Mouse (Mus musculus): ENCODE measurements around the gene Hist1h2bg.
A peak's percentile ranks its signal among the peaks of the same experiment; 100 is the strongest.
"Not testable (repeated sequence)": the region's sequence is repeated elsewhere in the genome, so short reads cannot be mapped to it uniquely, and the experiment has no call there.

The Hist1h2bg gene

DNA sequence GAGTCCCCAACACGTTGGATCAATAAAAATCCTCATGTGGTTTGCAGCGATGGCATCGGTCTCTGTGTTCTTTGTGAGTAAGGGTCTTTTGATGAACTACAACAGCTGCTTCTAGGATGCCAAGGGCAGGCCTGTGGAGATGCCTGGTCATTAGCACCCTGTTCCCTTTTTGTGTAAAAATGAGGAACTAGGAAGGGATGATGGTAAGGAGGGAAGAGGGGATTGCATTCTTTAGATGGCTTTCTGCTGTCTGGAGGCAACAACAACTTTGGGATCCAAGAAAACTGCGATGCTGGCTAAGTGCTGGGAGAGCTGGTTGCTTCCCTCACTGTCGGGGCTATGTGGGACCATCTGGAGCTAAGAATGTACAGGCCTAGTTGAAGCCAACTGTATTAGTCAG, 32.9 kb upstream of the Hist1h2bg start:
- DNase-seq (ENCODE audit: low read depth, low spot score): no peak

DNA sequence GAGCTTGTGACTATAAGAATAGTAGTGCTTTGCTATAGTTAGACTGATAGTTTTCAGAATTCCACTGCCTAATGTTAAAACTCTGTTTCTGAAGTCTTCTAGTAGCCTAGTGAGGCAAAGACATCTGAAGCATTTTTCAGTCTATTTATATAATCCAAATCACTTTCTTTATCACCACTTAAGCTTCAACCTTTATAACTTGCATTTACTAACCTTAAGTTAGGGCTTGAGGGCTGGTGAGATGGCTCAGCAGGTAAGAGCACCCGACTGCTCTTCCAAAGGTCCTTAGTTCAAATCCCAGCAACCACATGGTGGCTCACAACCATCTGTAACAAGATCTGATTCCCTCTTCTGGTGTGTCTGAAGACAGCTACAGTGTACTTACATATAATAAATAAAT, 31.4 kb upstream of the Hist1h2bg start:
- DNase-seq (ENCODE audit: low read depth, low spot score): not testable (repeated sequence)

DNA sequence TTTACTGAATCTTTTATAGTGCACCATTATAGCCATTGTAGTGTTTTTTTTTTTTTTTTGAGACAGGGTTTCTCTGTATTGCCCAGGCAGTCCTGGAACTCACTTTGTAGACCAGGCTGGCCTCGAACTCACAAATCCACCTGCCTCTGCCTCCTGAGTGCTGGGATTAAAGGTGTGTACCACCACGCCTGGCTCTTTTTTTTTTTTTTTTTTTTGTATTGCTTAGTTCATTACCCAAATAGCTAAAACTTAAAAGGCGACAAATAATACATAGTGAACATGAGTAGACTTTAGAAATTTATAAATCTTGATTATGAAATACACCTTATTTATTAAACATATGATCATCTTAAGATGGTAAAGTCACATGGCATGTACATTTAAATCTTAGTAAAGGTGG, 29.7 kb upstream of the Hist1h2bg start:
- DNase-seq (ENCODE audit: low read depth, low spot score): no peak

DNA sequence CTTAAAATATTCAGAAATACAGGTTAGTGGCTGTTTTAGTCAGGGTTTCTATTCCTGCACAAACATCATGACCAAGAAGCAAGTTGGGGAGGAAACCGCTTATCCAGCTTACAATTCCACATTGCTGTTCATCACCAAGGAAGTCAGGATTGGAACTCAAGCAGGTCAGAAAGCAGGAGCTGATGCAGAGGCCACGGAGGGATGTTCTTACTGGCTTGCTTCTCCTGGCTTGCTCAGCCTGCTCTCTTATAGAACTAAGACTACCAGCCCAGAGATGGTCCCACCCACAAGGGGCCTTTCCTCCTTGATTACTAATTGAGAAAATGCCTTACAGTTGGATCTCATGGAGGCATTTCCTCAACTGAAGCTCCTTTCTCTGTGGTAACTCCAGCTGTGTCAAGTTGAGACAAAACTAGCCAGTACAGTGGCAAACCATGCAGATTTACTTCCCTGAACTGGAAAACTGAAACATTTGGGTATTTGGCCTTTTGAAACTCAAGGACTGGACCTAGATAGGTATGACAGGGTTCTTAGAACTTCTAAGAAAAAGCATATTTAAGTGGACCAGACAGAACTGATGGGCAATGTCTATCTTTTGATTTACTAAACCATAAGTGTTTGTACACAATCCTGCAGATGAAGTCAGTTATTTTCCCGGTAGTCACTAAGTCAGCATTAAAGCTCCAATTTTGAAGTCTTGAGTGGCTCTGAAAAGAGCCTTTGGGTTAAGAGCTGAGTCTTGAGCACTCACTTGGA, 28.8 kb upstream of the Hist1h2bg start:
- peak; percentile 62 for DNase-seq (ENCODE audit: low read depth, low spot score)

DNA sequence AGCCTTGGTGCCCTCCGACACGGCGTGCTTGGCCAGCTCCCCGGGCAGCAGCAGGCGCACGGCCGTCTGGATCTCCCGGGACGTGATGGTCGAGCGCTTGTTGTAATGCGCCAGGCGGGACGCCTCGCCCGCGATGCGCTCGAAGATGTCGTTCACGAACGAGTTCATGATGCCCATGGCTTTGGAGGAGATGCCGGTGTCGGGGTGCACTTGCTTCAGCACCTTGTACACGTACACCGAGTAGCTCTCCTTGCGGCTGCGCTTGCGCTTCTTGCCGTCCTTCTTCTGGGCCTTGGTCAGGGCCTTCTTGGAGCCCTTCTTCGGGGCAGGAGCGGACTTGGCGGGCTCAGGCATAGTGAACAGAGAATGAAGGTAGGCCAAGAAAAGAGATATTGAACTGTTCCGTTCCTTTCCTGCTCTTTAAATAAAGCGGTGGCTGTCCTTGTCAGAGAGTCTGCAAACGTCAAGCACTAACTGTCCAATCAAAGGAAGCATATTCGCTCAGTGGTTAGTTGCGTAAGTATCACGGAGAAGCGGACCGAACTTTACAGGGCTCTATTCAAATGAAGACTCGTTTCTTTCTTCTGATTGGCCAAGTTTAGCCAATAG, 28.1 kb upstream of the Hist1h2bg start, which contains the start of gene Hist1h2bh:
TSS of gene Hist1h2bh (minus strand) at position 394 of the 609 bp plus-strand sequence.
- peak; percentile 98 for DNase-seq (ENCODE audit: low read depth, low spot score)

DNA sequence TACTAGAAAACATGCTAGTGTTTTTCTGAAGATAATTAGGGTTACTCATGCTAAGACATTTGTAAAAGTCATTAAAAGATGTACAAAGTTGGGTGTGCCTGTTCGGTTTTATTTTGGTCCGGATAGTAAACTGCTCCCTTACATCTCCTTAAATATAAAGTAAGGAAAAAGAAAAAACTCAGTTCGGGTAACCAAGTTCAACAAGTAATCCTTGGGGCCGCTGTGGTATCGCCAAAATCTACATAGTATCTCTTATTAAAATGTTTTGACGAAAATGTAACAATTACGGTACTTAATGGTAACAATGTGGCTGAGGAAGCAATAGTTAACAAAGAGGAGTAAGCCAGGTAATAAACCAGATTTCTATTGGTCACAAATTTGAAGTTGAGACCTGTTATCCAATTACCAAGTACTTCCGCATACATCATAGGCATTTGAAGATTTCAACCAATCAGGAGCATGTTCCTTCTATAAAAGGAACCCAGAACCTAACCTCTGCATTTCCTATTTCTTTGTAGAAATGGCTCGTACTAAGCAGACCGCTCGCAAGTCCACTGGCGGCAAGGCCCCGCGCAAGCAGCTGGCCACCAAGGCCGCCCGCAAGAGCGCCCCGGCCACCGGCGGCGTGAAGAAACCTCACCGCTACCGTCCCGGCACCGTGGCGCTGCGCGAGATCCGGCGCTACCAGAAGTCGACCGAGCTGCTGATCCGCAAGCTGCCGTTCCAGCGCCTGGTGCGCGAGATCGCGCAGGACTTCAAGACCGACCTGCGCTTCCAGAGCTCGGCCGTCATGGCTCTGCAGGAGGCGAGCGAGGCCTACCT, 27.0 kb upstream of the Hist1h2bg start, which contains the start of gene Hist1h3f:
TSS of gene Hist1h3f (plus strand) at position 88 of the 822 bp plus-strand sequence.
- DNase-seq (ENCODE audit: low read depth, low spot score): peak; percentile 96

DNA sequence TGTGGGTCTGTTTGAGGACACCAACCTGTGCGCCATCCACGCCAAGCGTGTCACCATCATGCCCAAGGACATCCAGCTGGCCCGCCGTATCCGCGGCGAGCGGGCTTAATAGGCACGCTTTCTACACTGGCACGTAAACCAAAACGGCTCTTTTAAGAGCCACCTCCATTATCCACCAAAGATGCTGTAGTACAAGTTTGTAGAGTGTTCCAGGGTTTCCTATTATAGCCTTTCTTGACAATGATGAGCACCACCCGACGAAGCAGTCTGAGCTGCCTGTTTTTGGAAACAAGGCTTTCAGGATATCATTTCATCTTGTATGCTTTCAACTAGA, 26.4 kb upstream of the Hist1h2bg start:
- not testable (repeated sequence) for DNase-seq (ENCODE audit: low read depth, low spot score)

DNA sequence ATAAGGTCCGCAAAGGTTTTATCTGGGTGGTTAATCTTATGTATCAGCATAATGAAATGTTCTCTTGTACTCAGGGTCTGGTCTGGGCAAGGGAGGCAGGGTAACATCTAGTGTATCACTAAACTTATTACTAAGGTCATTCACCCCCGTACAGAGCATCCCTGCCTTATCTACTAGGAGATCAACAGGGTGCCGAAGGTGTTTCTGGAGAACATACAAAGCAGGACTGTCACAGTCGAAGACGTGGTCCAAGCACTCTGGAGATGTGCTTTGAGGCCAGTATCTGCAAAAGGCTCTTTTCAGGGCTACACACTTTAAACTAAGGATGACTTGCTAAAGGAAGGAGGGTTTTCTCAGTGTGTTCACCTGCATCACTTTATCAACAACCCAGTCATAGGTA, 24.5 kb upstream of the Hist1h2bg start:
- DNase-seq (ENCODE audit: low read depth, low spot score): no peak

DNA sequence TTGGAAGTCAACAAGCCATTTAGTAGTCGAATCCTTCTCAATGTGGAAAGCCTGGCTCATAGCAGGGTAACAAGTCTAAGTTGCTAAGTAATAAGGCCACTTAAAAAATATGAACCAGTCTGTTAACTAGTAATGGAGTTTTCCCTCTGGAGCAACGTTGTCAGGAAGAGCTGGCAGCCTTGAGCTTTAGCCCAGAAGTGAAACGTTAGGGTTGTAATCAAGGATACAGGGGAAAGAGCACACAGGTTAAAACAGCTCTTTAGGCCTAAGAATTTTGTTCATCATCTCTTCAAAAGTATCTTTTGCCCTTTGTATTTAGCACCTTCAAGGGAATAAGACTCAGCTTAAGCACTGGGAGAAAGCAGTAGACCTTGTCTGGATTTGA, 20.4 kb upstream of the Hist1h2bg start:
- DNase-seq (ENCODE audit: low read depth, low spot score): peak; percentile 69

DNA sequence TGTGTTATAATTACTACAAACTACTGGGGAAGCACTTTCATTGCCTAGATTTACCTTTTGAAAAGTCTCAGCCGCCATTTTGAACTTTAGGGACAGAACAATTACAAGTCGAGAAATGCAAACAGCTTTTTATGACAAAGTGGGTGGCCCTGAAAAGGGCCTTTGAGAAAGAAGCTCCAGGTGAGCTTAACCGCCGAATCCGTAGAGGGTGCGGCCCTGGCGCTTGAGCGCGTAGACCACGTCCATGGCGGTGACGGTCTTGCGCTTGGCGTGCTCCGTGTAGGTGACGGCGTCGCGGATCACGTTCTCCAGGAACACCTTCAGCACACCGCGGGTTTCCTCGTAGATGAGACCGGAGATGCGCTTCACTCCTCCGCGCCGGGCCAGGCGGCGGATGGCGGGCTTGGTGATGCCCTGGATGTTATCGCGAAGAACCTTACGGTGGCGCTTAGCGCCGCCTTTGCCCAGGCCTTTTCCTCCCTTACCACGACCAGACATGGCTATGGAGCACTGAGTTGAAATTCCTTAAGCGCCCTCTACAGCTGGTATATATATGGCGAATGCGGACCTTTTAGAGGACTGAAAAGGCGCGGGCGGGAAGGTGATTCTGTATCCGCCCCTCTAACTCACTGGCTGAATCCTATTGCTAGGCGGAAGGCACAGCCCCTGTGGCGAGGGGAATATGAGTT, 19.9 kb upstream of the Hist1h2bg start, which contains the start of gene Hist1h4f:
TSS of gene Hist1h4f (minus strand) at position 503 of the 689 bp plus-strand sequence.
- peak; percentile 98 for DNase-seq (ENCODE audit: low read depth, low spot score)

DNA sequence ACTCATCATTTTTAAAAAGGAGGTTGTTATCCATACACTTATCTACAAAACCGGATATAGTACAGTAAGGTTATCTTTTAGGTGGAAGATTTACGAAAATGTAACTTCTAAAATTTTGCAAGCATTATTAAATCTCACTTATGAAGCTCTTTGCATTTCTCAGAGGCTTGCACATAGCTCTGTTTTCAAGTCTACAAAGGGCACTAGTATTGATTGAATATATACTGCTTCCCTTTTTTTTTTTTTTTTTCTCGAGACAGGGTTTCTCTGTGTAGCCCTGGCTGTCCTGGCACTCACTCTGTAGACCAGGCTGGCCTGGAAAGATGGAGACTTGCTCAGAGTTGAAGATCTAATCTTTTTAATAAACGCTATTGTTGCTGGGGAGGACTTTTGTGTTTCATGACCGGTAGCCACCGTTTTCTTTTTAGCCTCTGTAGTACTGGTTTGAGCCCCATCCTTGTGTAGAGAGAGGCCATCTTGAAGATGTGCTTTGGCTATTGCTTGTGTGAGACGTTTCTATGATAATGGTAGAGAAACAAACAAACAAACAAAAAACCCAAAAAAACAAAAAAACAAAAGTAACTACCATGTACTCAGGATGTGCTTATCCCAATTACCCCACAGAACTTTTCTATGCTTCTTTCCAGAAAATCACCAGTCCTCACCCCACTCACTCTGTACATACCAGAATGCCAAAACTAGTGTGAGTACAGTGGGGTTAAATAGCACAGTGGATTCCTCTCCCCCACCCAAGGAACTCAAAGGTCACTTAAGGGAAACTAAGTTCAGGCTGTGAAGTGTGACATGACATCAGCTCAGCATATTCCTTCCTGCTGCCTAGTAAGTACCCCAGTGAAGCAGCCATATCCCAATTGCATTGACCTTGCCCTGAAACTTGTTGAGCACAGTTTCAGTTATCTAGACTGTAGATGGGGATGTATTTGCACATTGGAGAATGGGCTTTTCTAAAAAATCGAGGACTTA, 19.0 kb upstream of the Hist1h2bg start:
- DNase-seq (ENCODE audit: low read depth, low spot score): no peak

DNA sequence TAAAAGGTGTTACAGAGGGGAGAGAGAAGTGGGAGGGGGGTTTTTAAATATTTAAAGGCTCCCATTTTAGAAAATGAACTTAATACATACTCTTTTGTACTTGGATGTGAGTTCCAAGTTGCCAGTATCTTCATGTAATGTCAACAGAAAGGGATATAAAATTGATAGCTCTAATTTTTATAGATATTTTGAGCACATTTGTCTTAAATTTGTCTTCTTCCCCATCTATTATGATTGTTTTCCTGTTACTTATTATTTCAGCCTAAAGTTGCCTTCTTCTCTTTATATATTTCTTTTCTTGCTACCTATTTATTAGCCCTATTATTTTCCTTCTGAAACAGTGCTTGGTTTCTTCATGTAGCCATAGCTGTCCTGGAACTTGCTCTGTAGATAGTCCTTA, 18.2 kb upstream of the Hist1h2bg start, which contains the start of gene Hist1h1d:
TSS of gene Hist1h1d (plus strand) at position 301 of the 400 bp plus-strand sequence.
- DNase-seq (ENCODE audit: low read depth, low spot score): no peak

DNA sequence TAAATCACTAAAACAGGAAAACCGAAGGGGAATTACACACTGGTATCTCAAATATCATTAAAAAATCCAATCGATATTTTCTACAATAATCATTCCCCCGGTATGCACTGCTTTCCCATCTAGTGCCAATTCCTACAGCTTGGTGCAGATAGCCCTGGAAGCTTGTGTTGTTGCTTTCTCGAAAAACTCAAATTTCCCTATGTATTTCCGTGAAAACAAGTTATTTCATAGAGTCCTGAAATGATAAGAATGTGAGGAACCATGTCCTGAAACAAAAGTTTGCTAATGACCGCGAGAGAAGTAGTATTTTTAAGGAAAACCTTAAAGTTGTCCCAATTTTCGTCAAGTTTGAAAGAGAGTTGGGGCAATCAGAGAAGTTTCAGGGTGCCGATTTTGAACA, 16.8 kb upstream of the Hist1h2bg start:
- peak; percentile 46 for DNase-seq (ENCODE audit: low read depth, low spot score)

DNA sequence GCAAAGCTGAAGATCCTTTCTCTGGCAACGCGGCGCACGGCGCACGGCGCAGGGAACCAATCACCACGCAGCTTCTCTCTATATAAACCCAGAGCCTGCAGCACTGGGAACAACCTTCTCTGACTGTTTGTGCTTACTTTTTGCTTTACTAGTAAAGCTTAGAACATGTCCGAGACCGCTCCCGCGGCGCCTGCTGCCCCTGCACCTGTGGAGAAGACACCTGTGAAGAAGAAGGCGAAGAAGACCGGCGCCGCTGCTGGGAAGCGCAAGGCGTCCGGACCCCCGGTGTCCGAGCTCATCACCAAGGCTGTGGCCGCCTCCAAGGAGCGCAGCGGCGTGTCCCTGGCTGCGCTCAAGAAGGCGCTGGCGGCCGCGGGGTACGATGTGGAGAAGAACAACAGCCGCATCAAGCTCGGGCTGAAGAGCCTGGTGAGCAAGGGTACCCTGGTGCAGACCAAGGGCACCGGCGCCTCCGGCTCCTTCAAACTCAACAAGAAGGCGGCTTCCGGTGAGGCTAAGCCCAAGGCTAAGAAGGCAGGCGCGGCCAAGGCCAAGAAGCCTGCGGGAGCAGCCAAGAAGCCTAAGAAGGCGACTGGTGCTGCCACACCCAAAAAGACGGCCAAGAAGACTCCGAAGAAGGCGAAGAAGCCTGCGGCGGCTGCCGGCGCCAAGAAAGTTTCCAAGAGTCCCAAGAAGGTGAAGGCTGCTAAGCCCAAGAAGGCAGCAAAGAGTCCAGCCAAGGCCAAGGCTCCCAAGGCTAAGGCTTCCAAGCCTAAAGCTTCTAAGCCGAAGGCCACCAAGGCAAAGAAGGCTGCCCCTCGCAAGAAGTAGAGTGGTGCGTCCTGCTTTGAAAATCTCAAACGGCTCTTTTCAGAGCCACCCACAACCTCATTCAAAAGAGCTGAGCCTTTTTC, 16.0 kb upstream of the Hist1h2bg start:
- DNase-seq (ENCODE audit: low read depth, low spot score): peak; percentile 93

DNA sequence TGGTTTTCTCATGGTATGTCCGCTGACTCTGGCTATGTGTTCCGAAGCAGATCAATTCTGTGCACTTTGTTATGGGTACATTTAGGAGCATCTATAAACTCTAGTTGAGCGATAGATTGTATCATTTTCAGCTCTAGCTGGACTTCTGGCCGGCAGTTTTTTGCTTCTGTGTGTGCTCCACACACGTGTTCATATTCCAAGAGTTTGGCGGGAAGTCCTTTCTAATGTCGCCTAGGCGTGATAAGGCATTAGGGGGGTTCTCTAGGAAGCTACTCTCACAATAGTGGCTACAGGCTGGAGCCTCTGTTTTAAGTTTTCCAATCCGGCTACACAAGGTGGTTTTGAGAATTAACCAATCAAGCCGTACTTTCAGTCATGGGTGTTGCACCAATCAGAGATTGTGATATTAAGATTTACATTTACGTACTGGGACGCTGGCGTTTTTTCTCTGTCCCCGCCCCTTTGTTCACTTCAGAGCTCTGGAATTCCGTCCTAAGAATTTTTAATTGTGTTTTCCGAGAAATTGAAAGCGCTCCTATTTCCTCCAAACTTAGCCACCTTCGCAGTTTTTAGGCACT, 15.3 kb upstream of the Hist1h2bg start:
- DNase-seq (ENCODE audit: low read depth, low spot score): peak; percentile 96

DNA sequence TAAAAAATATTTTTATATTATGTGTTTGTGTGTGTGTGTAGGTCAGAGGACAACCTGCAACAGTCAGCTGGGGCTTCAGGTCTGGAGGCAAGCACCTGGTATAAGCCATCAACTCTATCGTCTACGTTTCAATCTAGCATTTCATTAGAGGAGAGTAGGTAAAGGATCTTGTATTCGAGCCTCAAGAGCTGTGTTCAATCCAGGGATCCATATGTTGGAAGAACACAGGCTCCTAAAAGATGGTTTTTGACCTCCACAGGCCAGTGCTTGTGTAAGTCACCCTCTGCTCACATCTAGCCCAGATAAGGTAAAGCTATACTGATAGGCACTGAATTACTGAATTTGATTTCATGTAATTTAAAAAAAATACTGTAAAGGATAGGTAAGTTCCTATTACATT, 14.3 kb upstream of the Hist1h2bg start:
- DNase-seq (ENCODE audit: low read depth, low spot score): no peak

DNA sequence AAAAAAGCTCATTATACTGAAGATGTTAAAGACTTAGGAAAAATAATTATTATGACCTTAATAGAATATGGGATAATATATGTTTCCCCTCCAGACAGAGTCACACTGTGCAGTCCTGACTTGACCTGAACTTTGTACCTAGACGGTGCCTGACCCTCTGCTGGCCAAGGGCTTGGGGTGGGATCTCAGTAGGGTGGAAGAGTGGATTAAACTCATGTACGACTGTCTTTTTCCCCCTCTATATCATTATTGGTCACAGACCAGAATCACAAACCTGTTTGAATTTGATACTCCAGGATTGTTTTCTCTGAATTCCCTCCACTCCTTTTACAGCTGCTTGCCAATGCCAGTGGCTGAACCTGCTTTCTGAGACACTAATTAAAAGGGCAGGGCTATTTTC, 10.5 kb upstream of the Hist1h2bg start:
- DNase-seq (ENCODE audit: low read depth, low spot score): not testable (repeated sequence)

DNA sequence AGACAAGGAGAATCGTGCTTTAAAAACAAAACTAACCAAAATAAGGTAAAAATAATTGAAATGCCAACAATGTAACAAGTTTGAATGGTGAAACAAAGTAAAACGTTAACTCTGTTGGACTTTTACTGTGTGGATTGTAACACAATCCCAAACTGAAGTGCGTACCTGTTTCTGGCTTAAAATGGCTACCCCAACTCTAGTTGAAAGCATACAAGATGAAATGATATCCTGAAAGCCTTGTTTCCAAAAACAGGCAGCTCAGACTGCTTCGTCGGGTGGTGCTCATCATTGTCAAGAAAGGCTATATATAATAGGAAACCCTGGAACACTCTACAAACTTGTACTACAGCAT, 9.7 kb upstream of the Hist1h2bg start:
- not testable (repeated sequence) for DNase-seq (ENCODE audit: low read depth, low spot score)

All from 3T3-L1 (cell line).